Mouse (Mus musculus): Measurements from ENCODE around the gene Oard1. TPM values are rescaled to one million over a fixed set of nuclear protein-coding genes. Genes with fewer than 3 reads are reported as not detected.

Gene Oard1
- 41.5 and 42.2 TPM in 2 replicates for polyA plus RNA-seq (2015; fragmentation: Nextera tagmentation; extraction: Ambion mirVana)

GRCm38 (mm10) chr17:48409380-48410298 is at the start of gene Oard1, which contains the start of gene Nfya:
Gene Oard1, plus strand, starts transcription at chr17:48410014.
Gene Nfya, minus strand, starts transcription at chr17:48409906.
- peaks cover 42% of the 10 kb centered on the region for H3K4me1 ChIP-seq (ENCODE audit: control insufficient read depth, low read depth, low read length)
- WGBS (ENCODE audit: insufficient replicate concordance), result under 1% methylated on average over 84 of the region's 84 CpGs

GRCm38 (mm10) chr17:48360462-48360861 is 49.4 kb upstream of the Oard1 start:
- H3K4me3 ChIP-seq (ENCODE audit: low read depth, low read length), result no peak overlapping the region
- H3K9ac ChIP-seq (ENCODE audit: low read depth, low read length), result no peak overlapping the region
- H3K4me2 ChIP-seq (ENCODE audit: low read depth, low read length), result no peak overlapping the region
- H3K36me3 ChIP-seq (ENCODE audit: control insufficient read depth, insufficient read depth), result no peaks in the 10 kb centered on the region
- H3K27me3 ChIP-seq (ENCODE audit: control insufficient read depth, insufficient read depth, low read depth, low read length), result no peaks in the 10 kb centered on the region
- H3K4me1 ChIP-seq (ENCODE audit: control insufficient read depth, low read depth, low read length), result peaks cover 6% of the 10 kb centered on the region
- no peaks in the 10 kb centered on the region for H3K9me3 ChIP-seq (replicated peaks; ENCODE audit: control insufficient read depth, low read length)
- WGBS (ENCODE audit: insufficient replicate concordance), result 18% methylated on average over 4 of the region's 4 CpGs
- no peak overlapping the region for H3K27ac ChIP-seq (ENCODE audit: low read length)
- ATAC-seq (ENCODE audit: low read depth), result peak; percentile 45; the same call in 1 of the 2 replicates

More at GRCm38 (mm10) chr17:48409380-48410298, at the start of gene Oard1, which contains the start of gene Nfya:
- peaks cover 22% of the 10 kb centered on the region for H3K36me3 ChIP-seq (ENCODE audit: control insufficient read depth, insufficient read depth)
- peak within 1 kb of the TSS; percentile 99 for H3K9ac ChIP-seq (ENCODE audit: low read depth, low read length)
- H3K9me3 ChIP-seq (replicated peaks; ENCODE audit: control insufficient read depth, low read length), result no peaks in the 10 kb centered on the region
- peak within 1 kb of the TSS; percentile 100 for H3K27ac ChIP-seq (ENCODE audit: low read length)
- H3K4me3 ChIP-seq (ENCODE audit: low read depth, low read length), result peak within 1 kb of the TSS; percentile 97
- no peaks in the 10 kb centered on the region for H3K27me3 ChIP-seq (ENCODE audit: control insufficient read depth, insufficient read depth, low read depth, low read length)
- peak; percentile 87 for ATAC-seq (ENCODE audit: low read depth)
- peak within 1 kb of the TSS; percentile 77 for H3K4me2 ChIP-seq (ENCODE audit: low read depth, low read length)

GRCm38 (mm10) chr17:48362346-48362745 is 47.5 kb upstream of the Oard1 start:
- ATAC-seq (ENCODE audit: low read depth), result no peak
- no peak overlapping the region for H3K27ac ChIP-seq (ENCODE audit: low read length)
- H3K4me3 ChIP-seq (ENCODE audit: low read depth, low read length), result no peak overlapping the region
- H3K27me3 ChIP-seq (ENCODE audit: control insufficient read depth, insufficient read depth, low read depth, low read length), result no peaks in the 10 kb centered on the region
- no peaks in the 10 kb centered on the region for H3K9me3 ChIP-seq (replicated peaks; ENCODE audit: control insufficient read depth, low read length)
- H3K4me1 ChIP-seq (ENCODE audit: control insufficient read depth, low read depth, low read length), result peaks cover 6% of the 10 kb centered on the region
- no peaks in the 10 kb centered on the region for H3K36me3 ChIP-seq (ENCODE audit: control insufficient read depth, insufficient read depth)
- H3K4me2 ChIP-seq (ENCODE audit: low read depth, low read length), result no peak overlapping the region
- WGBS (ENCODE audit: insufficient replicate concordance), result 52% methylated on average over 3 of the region's 3 CpGs
- no peak overlapping the region for H3K9ac ChIP-seq (ENCODE audit: low read depth, low read length)

GRCm38 (mm10) chr17:48362966-48363365 is 46.8 kb upstream of the Oard1 start:
- no peaks in the 10 kb centered on the region for H3K36me3 ChIP-seq (ENCODE audit: control insufficient read depth, insufficient read depth)
- WGBS (ENCODE audit: insufficient replicate concordance), result 75% methylated on average over 8 of the region's 8 CpGs
- no peak overlapping the region for H3K4me3 ChIP-seq (ENCODE audit: low read depth, low read length)
- no peaks in the 10 kb centered on the region for H3K9me3 ChIP-seq (replicated peaks; ENCODE audit: control insufficient read depth, low read length)
- no peak overlapping the region for H3K27ac ChIP-seq (ENCODE audit: low read length)
- no peak for ATAC-seq (ENCODE audit: low read depth)
- no peaks in the 10 kb centered on the region for H3K27me3 ChIP-seq (ENCODE audit: control insufficient read depth, insufficient read depth, low read depth, low read length)
- peaks cover 6% of the 10 kb centered on the region for H3K4me1 ChIP-seq (ENCODE audit: control insufficient read depth, low read depth, low read length)
- H3K9ac ChIP-seq (ENCODE audit: low read depth, low read length), result no peak overlapping the region
- H3K4me2 ChIP-seq (ENCODE audit: low read depth, low read length), result no peak overlapping the region

GRCm38 (mm10) chr17:48363421-48363965 is 46.3 kb upstream of the Oard1 start:
- peaks cover 6% of the 10 kb centered on the region for H3K4me1 ChIP-seq (ENCODE audit: control insufficient read depth, low read depth, low read length)
- no peaks in the 10 kb centered on the region for H3K36me3 ChIP-seq (ENCODE audit: control insufficient read depth, insufficient read depth)
- H3K9me3 ChIP-seq (replicated peaks; ENCODE audit: control insufficient read depth, low read length), result no peaks in the 10 kb centered on the region
- H3K9ac ChIP-seq (ENCODE audit: low read depth, low read length), result no peak overlapping the region
- WGBS (ENCODE audit: insufficient replicate concordance), result 29% methylated on average over 6 of the region's 6 CpGs
- H3K27me3 ChIP-seq (ENCODE audit: control insufficient read depth, insufficient read depth, low read depth, low read length), result no peaks in the 10 kb centered on the region
- H3K4me3 ChIP-seq (ENCODE audit: low read depth, low read length), result no peak overlapping the region
- ATAC-seq (ENCODE audit: low read depth), result peak; percentile 32; the same call in 1 of the 2 replicates
- H3K27ac ChIP-seq (ENCODE audit: low read length), result no peak overlapping the region
- H3K4me2 ChIP-seq (ENCODE audit: low read depth, low read length), result no peak overlapping the region

GRCm38 (mm10) chr17:48365511-48366155 is 44.2 kb upstream of the Oard1 start:
- Histone ChIP-seq H3K27me3 (ENCODE audit: control insufficient read depth, insufficient read depth, low read depth, low read length) (no peaks in the 10 kb centered on the region), H3K4me1 (ENCODE audit: control insufficient read depth, low read depth, low read length) (no peaks in the 10 kb centered on the region; the same call in 1 of the 2 replicates), H3K4me2 (ENCODE audit: low read depth, low read length) (no peak overlapping the region), H3K27ac (ENCODE audit: low read length) (no peak overlapping the region), H3K4me3 (ENCODE audit: low read depth, low read length) (no peak overlapping the region), H3K36me3 (ENCODE audit: control insufficient read depth, insufficient read depth) (no peaks in the 10 kb centered on the region), H3K9me3 (replicated peaks; ENCODE audit: control insufficient read depth, low read length) (no peaks in the 10 kb centered on the region), H3K9ac (ENCODE audit: low read depth, low read length) (no peak overlapping the region)
- ATAC-seq (ENCODE audit: low read depth), result no peak
- WGBS (ENCODE audit: insufficient replicate concordance), result 70% methylated on average over 9 of the region's 9 CpGs

GRCm38 (mm10) chr17:48366806-48367205 is 43.0 kb upstream of the Oard1 start:
- H3K4me3 ChIP-seq (ENCODE audit: low read depth, low read length), result no peak overlapping the region
- H3K36me3 ChIP-seq (ENCODE audit: control insufficient read depth, insufficient read depth), result no peaks in the 10 kb centered on the region
- no peak overlapping the region for H3K9ac ChIP-seq (ENCODE audit: low read depth, low read length)
- ATAC-seq (ENCODE audit: low read depth), result no peak
- no peaks in the 10 kb centered on the region for H3K27me3 ChIP-seq (ENCODE audit: control insufficient read depth, insufficient read depth, low read depth, low read length)
- no peak overlapping the region for H3K27ac ChIP-seq (ENCODE audit: low read length)
- no peak overlapping the region for H3K4me2 ChIP-seq (ENCODE audit: low read depth, low read length)
- WGBS (ENCODE audit: insufficient replicate concordance), result 69% methylated on average over 5 of the region's 5 CpGs
- no peaks in the 10 kb centered on the region; the same call in 1 of the 2 replicates for H3K4me1 ChIP-seq (ENCODE audit: control insufficient read depth, low read depth, low read length)
- no peaks in the 10 kb centered on the region for H3K9me3 ChIP-seq (replicated peaks; ENCODE audit: control insufficient read depth, low read length)

GRCm38 (mm10) chr17:48371621-48372020 is 38.2 kb upstream of the Oard1 start:
- no peak for ATAC-seq (ENCODE audit: low read depth)

More at GRCm38 (mm10) chr17:48371621-48372020, 38.2 kb upstream of the Oard1 start:
- Histone ChIP-seq H3K4me1 (ENCODE audit: control insufficient read depth, low read depth, low read length) (no peaks in the 10 kb centered on the region), H3K9ac (ENCODE audit: low read depth, low read length) (no peak overlapping the region), H3K9me3 (replicated peaks; ENCODE audit: control insufficient read depth, low read length) (no peaks in the 10 kb centered on the region), H3K27me3 (ENCODE audit: control insufficient read depth, insufficient read depth, low read depth, low read length) (no peaks in the 10 kb centered on the region), H3K27ac (ENCODE audit: low read length) (no peak overlapping the region), H3K4me2 (ENCODE audit: low read depth, low read length) (no peak overlapping the region), H3K36me3 (ENCODE audit: control insufficient read depth, insufficient read depth) (no peaks in the 10 kb centered on the region), H3K4me3 (ENCODE audit: low read depth, low read length) (no peak overlapping the region)

Measured in liver, embryonic 16.5 days (tissue).